Comparison of ENCODE assay signal across 12 mouse cellular contexts in genomic region chr4:46008142-46008793, GRCm38 (mm10). TPM values are rescaled to one million over a fixed set of nuclear protein-coding genes. Genes with fewer than 3 reads are reported as not detected.
DNase-seq lines count a peak whose midpoint lies in the region; ATAC-seq and TF ChIP-seq lines count a peak whose summit lies in the region.
"Had no signal": no experiment of that assay in that cellular context is flagged by ENCODE, and none has a peak within 500 bp of the region (broad histone marks: within the 10 kb centered on the region; RNA-seq: fewer than 3 reads in every experiment).

No protein-coding gene starts in this region.

- TF ChIP-seq CTCF in lung, adult 2 months (IDR thresholded peaks at IDR 0.05; ENCODE audit: insufficient read depth, low read length), result no peak

- H3K9ac ChIP-seq in heart, embryonic 11.5 days (ENCODE audit: low read depth, low read length), result no peak overlapping the region
- no peak overlapping the region for H3K9ac ChIP-seq in lung, embryonic 15.5 days

- peak; percentile 41 for DNase-seq in heart, adult 8-10 months (ENCODE audit: low spot score)
- no peak for DNase-seq in lung, adult 2 months
- DNase-seq in heart, postnatal 14 days, result peak; percentile 18 to 24
- no peak for DNase-seq in frontal cortex, postnatal 10 days (ENCODE audit: low spot score in 2 of 2)
- DNase-seq in adrenal gland, adult 8-10 months, result no peak
- DNase-seq: adrenal gland, postnatal 25 days; cerebellum, adult 9-10 months; thymus, adult 18-20 months had no signal

- H3K4me2 ChIP-seq in heart, embryonic 11.5 days, result no peak overlapping the region
- no peak overlapping the region for H3K4me2 ChIP-seq in lung, embryonic 15.5 days

- intact Hi-C loops in heart, postnatal 14 days (cut with DNase I), result no loop called here

- no peak overlapping the region for H3K4me3 ChIP-seq in heart, embryonic 11.5 days (ENCODE audit: low read depth, low read length)
- no peak overlapping the region for H3K4me3 ChIP-seq in lung, embryonic 15.5 days
- H3K4me3 ChIP-seq in lung, adult 2 months (replicated peaks; ENCODE audit: extremely low read depth, low read depth, low read length), result no peak overlapping the region
- H3K4me3 ChIP-seq: hindbrain, embryonic 10.5 days had no signal

- no peak for ATAC-seq in heart, embryonic 11.5 days (replicated peaks; ENCODE audit: insufficient number of reproducible peaks, low FRiP score, low TSS enrichment)
- no peak for ATAC-seq in lung, embryonic 15.5 days (ENCODE audit: borderline replicate concordance, extremely low read depth, low FRiP score, low TSS enrichment)
- ATAC-seq: CD4-positive, CD25-positive, alpha-beta regulatory T cell, adult 4 months had no signal

- H3K4me1 ChIP-seq in heart, embryonic 11.5 days (ENCODE audit: control insufficient read depth, insufficient read depth, low read length), result no peaks in the 10 kb centered on the region
- no peaks in the 10 kb centered on the region for H3K4me1 ChIP-seq in lung, embryonic 15.5 days
- 0 out of 2 replicates have a peak, but pooled peaks cover 2% of the 10 kb centered on the region for H3K4me1 ChIP-seq in lung, adult 2 months (ENCODE audit: control insufficient read depth, insufficient read depth, low read length)
- H3K4me1 ChIP-seq: hindbrain, embryonic 10.5 days had no signal

- 70% methylated on average over 5 of the region's 5 CpGs for WGBS in heart, embryonic 11.5 days (ENCODE audit: insufficient replicate concordance)
- WGBS in lung, embryonic 15.5 days, result 74% methylated on average over 5 of the region's 5 CpGs
- 56% methylated on average over 5 of the region's 5 CpGs for WGBS in lung, adult 2 months

- H3K27me3 ChIP-seq in heart, embryonic 11.5 days (ENCODE audit: control insufficient read depth, insufficient read depth, low read length), result no peaks in the 10 kb centered on the region
- H3K27me3 ChIP-seq in lung, embryonic 15.5 days, result no peaks in the 10 kb centered on the region

- no peak for TF ChIP-seq POLR2A in lung, adult 2 months (IDR thresholded peaks at IDR 0.05; ENCODE audit: borderline replicate concordance, extremely low read depth, low read depth, low read length)

- no peaks in the 10 kb centered on the region for H3K9me3 ChIP-seq in heart, embryonic 11.5 days (replicated peaks; ENCODE audit: control insufficient read depth, low read length)
- no peaks in the 10 kb centered on the region for H3K9me3 ChIP-seq in lung, embryonic 15.5 days
- H3K9me3 ChIP-seq: hindbrain, embryonic 10.5 days had no signal

- no peak overlapping the region for H3K27ac ChIP-seq in heart, embryonic 11.5 days (ENCODE audit: low read depth, low read length)
- H3K27ac ChIP-seq in lung, embryonic 15.5 days, result 0 out of 2 replicates have a peak overlapping the region, but pooled peaks have one; percentile 30
- H3K27ac ChIP-seq: hindbrain, embryonic 10.5 days had no signal

- peaks cover 3% of the 10 kb centered on the region; the same call in 1 of the 2 replicates for H3K36me3 ChIP-seq in heart, embryonic 11.5 days (ENCODE audit: control insufficient read depth, insufficient read depth, low read length)
- H3K36me3 ChIP-seq in lung, embryonic 15.5 days, result 0 out of 2 replicates have a peak, but pooled peaks cover 6% of the 10 kb centered on the region
- H3K36me3 ChIP-seq: hindbrain, embryonic 10.5 days had no signal

RNA-seq across cellular contexts. Expression of gene Tmod1, which starts 30.5 kb away (rescaled TPM):
- total RNA-seq in heart, adult 8-10 months (2022), result 100 to 1,000 TPM; 233 to 302 (median 283) TPM
- 203 and 215 TPM in 2 replicates for polyA plus RNA-seq in heart, embryonic 11.5 days (2014; fragmentation: Nextera tagmentation; extraction: Ambion mirVana)
- polyA plus RNA-seq in lung, embryonic 15.5 days (2015; fragmentation: Nextera tagmentation; extraction: Ambion mirVana), result 7.2 and 10.0 TPM in 2 replicates
- polyA plus RNA-seq in lung, adult 2 months (2012; rRNA removed), result 17.1 and 22.3 TPM in 2 replicates
- total RNA-seq in heart, postnatal 14 days (2021), result 100 to 1,000 TPM; 279 to 283 TPM
- 10 to 100 TPM in 2 of 4 experiments, 1 to 10 TPM in 2; 4.5 to 14.8 (median 9.2) TPM for total RNA-seq in adrenal gland, adult 8-10 months (2022)

RNA-seq across cellular contexts. Expression of gene Tdrd7, which starts 43.1 kb away (rescaled TPM):
- total RNA-seq in heart, adult 8-10 months (2022), result 10 to 100 TPM in 3 of 4 experiments, 1 to 10 TPM in 1; 9.2 to 12.1 (median 10.1) TPM
- 19.1 and 19.2 TPM in 2 replicates for polyA plus RNA-seq in heart, embryonic 11.5 days (2014; fragmentation: Nextera tagmentation; extraction: Ambion mirVana)
- polyA plus RNA-seq in lung, embryonic 15.5 days (2015; fragmentation: Nextera tagmentation; extraction: Ambion mirVana), result 17.1 and 17.9 TPM in 2 replicates
- polyA plus RNA-seq in lung, adult 2 months (2012; rRNA removed), result 12.6 and 19.1 TPM in 2 replicates
- total RNA-seq in heart, postnatal 14 days (2021), result 10 to 100 TPM; 11.1 to 14.0 TPM
- total RNA-seq in adrenal gland, adult 8-10 months (2022), result 10 to 100 TPM; 30.0 to 39.1 (median 32.4) TPM

Comparison
In these comparisons a context has a peak if more than half of its experiments do, and no peak if none do; other contexts are left out.
1. DNase-seq: peak in heart, adult 8-10 months (single experiment) and heart, postnatal 14 days (2 of 2); none in lung, adult 2 months (single experiment), frontal cortex, postnatal 10 days (0 of 2) and adrenal gland, adult 8-10 months (single experiment).
2. RNA of gene Tmod1, which starts 30.5 kb away (total RNA-seq): 233 to 302 TPM in heart, adult 8-10 months and 279 to 283 TPM in heart, postnatal 14 days; 4.5 to 14.8 TPM in adrenal gland, adult 8-10 months; every median in the first group is over 10 times any median in the second.